Mouse (Mus musculus): ENCODE measurements around the gene Abcb4. TPM values are rescaled to one million over a fixed set of nuclear protein-coding genes. Genes with fewer than 3 reads are reported as not detected.

Abcb4 gene
- polyA plus RNA-seq, 1 experiment, result 6.9 TPM

DNA sequence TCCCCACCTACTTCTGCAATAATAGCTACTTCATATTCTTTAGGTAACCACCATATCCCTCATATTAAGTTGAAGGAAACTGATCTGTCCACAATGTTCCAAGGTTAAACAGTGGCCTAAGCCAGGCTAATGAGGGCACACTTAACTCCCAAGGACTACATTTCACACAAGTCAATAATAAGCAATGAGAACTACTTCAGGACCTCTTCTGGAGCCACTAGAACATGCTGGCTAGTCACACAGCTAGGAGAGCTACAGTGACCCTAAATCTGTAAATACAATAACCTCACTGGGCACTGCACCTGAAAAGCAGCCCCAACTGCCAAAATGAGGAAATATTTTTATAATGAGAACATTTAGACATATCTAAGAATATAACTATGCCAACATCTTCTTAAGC is 81.2 kb downstream of the Abcb4 start:
- no peaks in the 10 kb centered on the region for H3K4me1 ChIP-seq (ENCODE audit: control insufficient read depth, insufficient read depth, insufficient read length)
- H3K36me3 ChIP-seq (ENCODE audit: control insufficient read depth, insufficient read depth, low read length), result peaks cover 24% of the 10 kb centered on the region
- no peaks in the 10 kb centered on the region for H3K27me3 ChIP-seq (ENCODE audit: control insufficient read depth, insufficient read depth, low read length)
- DNase-seq (ENCODE audit: low read depth in 1 of 2, low spot score in 2 of 2), result no peak
- H3K27ac ChIP-seq (ENCODE audit: insufficient read depth, low read length), result no peak overlapping the region
- no peak overlapping the region for H3K4me3 ChIP-seq (ENCODE audit: extremely low read depth, insufficient read depth, insufficient read length)
- TF ChIP-seq CTCF (IDR thresholded peaks at IDR 0.05; ENCODE audit: extremely low read depth, insufficient read depth, insufficient read length, insufficient replicate concordance) (no peak), POLR2A (IDR thresholded peaks at IDR 0.05; ENCODE audit: low read depth, low read length) (no peak)

- no peak overlapping the region for H3K27ac ChIP-seq (ENCODE audit: insufficient read depth, low read length)
- WGBS, result 95% methylated on average over 3 of the region's 3 CpGs
- TF ChIP-seq CTCF (IDR thresholded peaks at IDR 0.05; ENCODE audit: extremely low read depth, insufficient read depth, insufficient read length, insufficient replicate concordance) (no peak), POLR2A (IDR thresholded peaks at IDR 0.05; ENCODE audit: low read depth, low read length) (no peak)
- DNase-seq (ENCODE audit: low read depth in 1 of 2, low spot score in 2 of 2), result no peak
- H3K27me3 ChIP-seq (ENCODE audit: control insufficient read depth, insufficient read depth, low read length), result no peaks in the 10 kb centered on the region
- H3K36me3 ChIP-seq (ENCODE audit: control insufficient read depth, insufficient read depth, low read length), result peaks cover 22% of the 10 kb centered on the region
- H3K4me3 ChIP-seq (ENCODE audit: extremely low read depth, insufficient read depth, insufficient read length), result no peak overlapping the region
- no peaks in the 10 kb centered on the region for H3K4me1 ChIP-seq (ENCODE audit: control insufficient read depth, insufficient read depth, insufficient read length)
These were observed 92.0 kb downstream of the Abcb4 start for GRCm38 (mm10) chr5:8985470-8985869.

DNA sequence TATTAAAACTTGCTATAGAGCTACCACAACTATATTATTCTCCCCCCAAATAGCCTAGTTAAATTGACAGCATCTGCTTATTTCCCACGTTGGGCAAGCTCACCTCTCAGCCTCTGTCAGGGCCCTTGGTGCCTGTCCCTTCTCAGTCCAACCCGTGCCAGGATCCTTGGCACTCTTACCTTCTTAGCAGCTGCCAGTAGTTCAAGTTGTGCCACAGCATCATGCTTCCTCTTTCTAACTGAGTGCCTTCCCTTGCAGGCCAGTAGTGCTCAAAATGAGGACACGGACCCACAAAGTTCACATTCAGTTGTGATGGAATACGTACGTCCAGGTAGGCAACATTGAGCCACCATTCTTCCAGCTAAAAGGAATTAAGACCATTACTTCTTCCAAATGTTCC is 94.4 kb downstream of the Abcb4 start:
- no peaks in the 10 kb centered on the region for H3K27me3 ChIP-seq (ENCODE audit: control insufficient read depth, insufficient read depth, low read length)

GRCm38 (mm10) chr5:8990526-8990925 is 97.0 kb downstream of the Abcb4 start:
- Histone ChIP-seq H3K4me3 (ENCODE audit: extremely low read depth, insufficient read depth, insufficient read length) (no peak overlapping the region), H3K27ac (ENCODE audit: insufficient read depth, low read length) (no peak overlapping the region), H3K4me1 (ENCODE audit: control insufficient read depth, insufficient read depth, insufficient read length) (no peaks in the 10 kb centered on the region), H3K36me3 (ENCODE audit: control insufficient read depth, insufficient read depth, low read length) (peaks cover 21% of the 10 kb centered on the region), H3K27me3 (ENCODE audit: control insufficient read depth, insufficient read depth, low read length) (no peaks in the 10 kb centered on the region)
- no peak for DNase-seq (ENCODE audit: low read depth in 1 of 2, low spot score in 2 of 2)
- WGBS, result 93% methylated on average over 13 of the region's 13 CpGs
- TF ChIP-seq POLR2A (IDR thresholded peaks at IDR 0.05; ENCODE audit: low read depth, low read length) (no peak), CTCF (IDR thresholded peaks at IDR 0.05; ENCODE audit: extremely low read depth, insufficient read depth, insufficient read length, insufficient replicate concordance) (no peak)

More for the DNA sequence above, 94.4 kb downstream of the Abcb4 start:
- TF ChIP-seq CTCF (IDR thresholded peaks at IDR 0.05; ENCODE audit: extremely low read depth, insufficient read depth, insufficient read length, insufficient replicate concordance) (no peak), POLR2A (IDR thresholded peaks at IDR 0.05; ENCODE audit: low read depth, low read length) (no peak)
- no peak overlapping the region for H3K27ac ChIP-seq (ENCODE audit: insufficient read depth, low read length)
- WGBS, result 88% methylated on average over 5 of the region's 5 CpGs
- DNase-seq (ENCODE audit: low read depth in 1 of 2, low spot score in 2 of 2), result no peak
- H3K4me1 ChIP-seq (ENCODE audit: control insufficient read depth, insufficient read depth, insufficient read length), result no peaks in the 10 kb centered on the region
- peaks cover 22% of the 10 kb centered on the region for H3K36me3 ChIP-seq (ENCODE audit: control insufficient read depth, insufficient read depth, low read length)
- H3K4me3 ChIP-seq (ENCODE audit: extremely low read depth, insufficient read depth, insufficient read length), result no peak overlapping the region

DNA sequence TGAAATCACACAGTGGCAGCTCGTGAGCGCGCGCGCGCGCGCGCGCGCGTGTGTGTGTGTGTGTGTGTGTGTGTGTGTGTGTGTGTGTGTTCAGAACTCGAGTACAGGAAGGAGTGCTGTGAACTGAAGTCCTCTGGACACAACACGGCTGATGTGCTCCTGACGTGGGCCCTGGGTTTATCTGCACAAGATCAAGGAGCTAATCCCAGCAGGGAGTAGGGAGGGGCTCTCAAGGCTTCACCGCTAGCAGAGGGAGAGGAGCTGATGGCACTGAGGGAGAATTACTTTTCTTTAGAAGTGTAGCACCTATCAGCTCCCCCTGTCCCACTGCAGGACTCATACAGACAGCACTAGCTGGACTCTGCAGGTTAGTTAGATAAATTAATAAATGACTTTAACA is 98.1 kb downstream of the Abcb4 start:
- Histone ChIP-seq H3K27ac (ENCODE audit: insufficient read depth, low read length) (no peak overlapping the region), H3K27me3 (ENCODE audit: control insufficient read depth, insufficient read depth, low read length) (no peaks in the 10 kb centered on the region), H3K4me3 (ENCODE audit: extremely low read depth, insufficient read depth, insufficient read length) (no peak overlapping the region), H3K4me1 (ENCODE audit: control insufficient read depth, insufficient read depth, insufficient read length) (peaks cover 4% of the 10 kb centered on the region), H3K36me3 (ENCODE audit: control insufficient read depth, insufficient read depth, low read length) (peaks cover 17% of the 10 kb centered on the region)
- TF ChIP-seq CTCF (IDR thresholded peaks at IDR 0.05; ENCODE audit: extremely low read depth, insufficient read depth, insufficient read length, insufficient replicate concordance) (no peak), POLR2A (IDR thresholded peaks at IDR 0.05; ENCODE audit: low read depth, low read length) (no peak)
- no peak for DNase-seq (ENCODE audit: low read depth in 1 of 2, low spot score in 2 of 2)
- 95% methylated on average over 16 of the region's 16 CpGs for WGBS

DNA sequence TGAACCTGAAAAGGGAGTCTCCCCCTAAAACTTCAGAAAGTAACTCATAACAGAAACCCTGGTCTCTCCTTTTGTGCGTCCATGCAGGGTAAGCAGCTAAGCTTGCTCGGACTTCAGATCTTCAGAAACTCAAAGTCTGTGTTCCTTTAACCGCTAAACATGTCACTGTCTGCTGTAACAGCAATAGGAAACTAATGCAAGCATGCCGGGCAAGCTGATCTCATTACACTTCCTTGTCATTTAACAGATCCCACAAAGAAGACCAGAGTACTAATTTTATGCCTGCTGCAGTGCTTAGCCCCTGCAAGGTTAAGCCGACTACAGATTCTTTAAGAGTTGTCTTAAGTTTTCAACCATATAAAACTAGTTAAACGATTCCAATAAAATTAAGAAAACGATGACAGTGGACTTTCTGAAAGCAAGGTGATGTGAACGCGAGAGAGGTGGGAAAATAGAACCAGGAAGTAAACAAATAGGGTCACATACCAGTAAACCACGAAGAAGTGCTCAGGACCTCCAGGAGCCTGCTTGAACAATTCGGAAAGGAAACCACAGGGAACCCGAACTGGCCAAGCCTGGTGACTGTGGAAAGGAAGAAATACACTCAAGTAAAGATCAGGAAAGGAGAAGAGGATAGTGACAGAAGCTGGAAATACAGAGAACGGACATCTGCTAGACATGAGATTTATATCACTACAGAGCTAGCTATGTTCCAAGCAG is 102.6 kb downstream of the Abcb4 start:
- no peak for DNase-seq (ENCODE audit: low read depth in 1 of 2, low spot score in 2 of 2)
- TF ChIP-seq CTCF (IDR thresholded peaks at IDR 0.05; ENCODE audit: extremely low read depth, insufficient read depth, insufficient read length, insufficient replicate concordance) (no peak), POLR2A (IDR thresholded peaks at IDR 0.05; ENCODE audit: low read depth, low read length) (no peak)

More for the DNA sequence above, 102.6 kb downstream of the Abcb4 start:
- WGBS, result 2% methylated on average over 13 of the region's 13 CpGs
- peaks cover 9% of the 10 kb centered on the region for H3K36me3 ChIP-seq (ENCODE audit: control insufficient read depth, insufficient read depth, low read length)
- H3K4me1 ChIP-seq (ENCODE audit: control insufficient read depth, insufficient read depth, insufficient read length), result peaks cover 4% of the 10 kb centered on the region
- no peaks in the 10 kb centered on the region for H3K27me3 ChIP-seq (ENCODE audit: control insufficient read depth, insufficient read depth, low read length)
- H3K4me3 ChIP-seq (ENCODE audit: extremely low read depth, insufficient read depth, insufficient read length), result peak overlapping the region; percentile 85
- H3K27ac ChIP-seq (ENCODE audit: insufficient read depth, low read length), result peak overlapping the region; percentile 85; the same call in 1 of the 2 replicates
